Mouse (Mus musculus) T-helper 1 cell (primary cell): ENCODE data around the gene AI837181.

ENCODE experiments used
- in situ Hi-C: fragments of 300-600 bp; cut with MboI, MseI; formaldehyde crosslinking; loops from one replicate; pipeline ENCODE4 v1.15.1; 2025; ENCODE audit warnings: high pct_unique_total_duplicates

AI837181 gene

DNA sequence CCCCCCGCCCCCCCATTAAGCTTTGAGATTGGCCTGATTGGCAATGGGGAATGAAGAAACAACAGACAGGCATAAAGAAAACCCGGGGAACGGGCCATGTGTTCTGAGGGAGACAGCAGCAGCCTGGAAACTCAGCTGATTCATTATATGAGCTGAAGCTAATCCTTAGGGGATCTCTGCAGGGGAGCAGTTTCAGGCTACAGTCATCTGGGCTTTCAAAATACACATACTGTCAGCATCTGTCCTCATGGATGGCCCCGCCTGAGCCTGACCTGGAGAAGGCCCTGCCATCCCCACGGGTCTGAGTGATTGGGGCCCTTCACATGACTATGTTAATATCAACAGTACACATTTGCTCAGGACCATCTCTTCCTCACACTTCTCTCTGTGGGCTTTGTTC lies 46.9 kb downstream of the AI837181 start:
- in situ Hi-C loops = no loop called here

DNA sequence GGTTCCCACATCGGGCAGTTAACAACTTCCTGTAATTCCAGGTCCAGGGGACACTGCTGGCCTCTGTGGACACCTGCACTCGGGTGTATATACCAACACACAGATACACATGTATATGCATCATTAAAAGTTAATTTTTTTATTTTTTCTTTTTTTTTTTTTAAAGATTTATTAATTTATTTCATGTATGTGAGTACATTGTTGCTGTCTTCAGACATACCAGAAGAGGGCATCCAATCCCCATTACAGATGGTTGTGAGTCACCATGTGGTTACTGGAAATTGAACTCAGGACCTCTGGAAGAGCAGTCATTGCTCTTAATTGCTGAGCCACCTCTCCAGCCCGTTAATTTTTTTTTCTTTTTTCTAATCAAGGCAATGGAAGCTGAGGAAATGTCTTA lies 47.9 kb downstream of the AI837181 start:
- in situ Hi-C loops = no loop called here

DNA sequence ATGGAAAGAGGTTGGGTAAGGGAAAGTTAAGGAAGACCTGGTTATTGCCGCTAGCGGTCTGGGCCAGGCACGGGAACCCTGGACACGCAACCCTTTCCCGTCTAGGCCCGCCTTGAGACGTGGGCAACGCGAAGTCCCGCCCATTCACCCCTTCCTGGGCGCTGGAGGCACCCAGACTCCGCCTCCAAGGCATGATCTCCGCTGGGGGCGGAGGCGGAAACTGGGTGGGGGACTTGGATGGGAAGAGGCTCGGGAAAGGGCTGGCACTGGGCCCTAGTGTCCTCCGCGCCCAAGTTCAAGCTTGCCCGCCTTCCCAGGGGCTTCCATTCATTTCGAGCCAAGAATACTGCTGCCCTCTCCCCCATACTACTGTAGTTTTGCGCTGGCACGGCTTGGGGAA lies 48.8 kb downstream of the AI837181 start, which contains the start of gene Efemp2:
Gene Efemp2 (plus strand): TSS at position 235 of the 400 bp plus-strand sequence.
- in situ Hi-C loops = no loop called here

DNA sequence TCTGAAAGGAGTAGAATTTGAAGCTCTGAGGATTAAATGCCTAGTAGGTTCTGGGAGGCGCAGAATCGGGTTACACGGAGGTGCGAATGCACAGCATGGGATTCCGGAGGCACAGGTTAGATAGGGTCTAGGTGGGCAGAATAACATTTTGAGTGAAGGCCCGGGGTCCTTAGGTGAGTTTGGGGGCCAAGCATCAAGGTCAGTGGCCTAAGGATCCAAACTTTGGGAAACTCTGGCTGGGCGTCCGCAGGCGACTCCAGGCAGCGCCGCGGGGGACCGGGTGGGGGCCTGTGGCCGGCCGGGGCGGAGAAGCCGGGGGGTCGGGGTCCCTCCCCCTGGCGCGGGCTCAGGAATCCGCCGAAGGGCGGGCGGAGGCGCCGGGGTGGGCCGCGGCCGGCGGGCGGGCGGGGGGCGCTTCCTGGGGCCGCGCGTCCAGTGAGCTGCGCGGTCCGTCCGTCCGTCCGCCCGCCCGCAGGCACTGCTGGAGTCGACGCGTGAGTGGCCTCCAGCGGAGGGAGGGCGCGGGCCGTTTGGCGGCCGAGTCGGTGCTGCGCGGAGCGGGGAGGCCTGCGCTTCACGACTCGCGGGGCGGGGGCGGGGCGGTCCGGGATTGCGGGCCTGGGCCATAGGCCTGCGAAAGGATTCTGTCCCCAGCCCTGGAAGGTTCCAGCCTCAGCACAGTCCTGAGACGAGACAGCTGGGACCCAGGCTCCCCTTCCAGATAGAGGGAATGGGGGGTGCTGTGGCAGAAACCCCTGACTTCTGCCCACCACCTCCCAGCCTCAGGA lies 49.5 kb downstream of the AI837181 start:
- in situ Hi-C loops = no loop called here

DNA sequence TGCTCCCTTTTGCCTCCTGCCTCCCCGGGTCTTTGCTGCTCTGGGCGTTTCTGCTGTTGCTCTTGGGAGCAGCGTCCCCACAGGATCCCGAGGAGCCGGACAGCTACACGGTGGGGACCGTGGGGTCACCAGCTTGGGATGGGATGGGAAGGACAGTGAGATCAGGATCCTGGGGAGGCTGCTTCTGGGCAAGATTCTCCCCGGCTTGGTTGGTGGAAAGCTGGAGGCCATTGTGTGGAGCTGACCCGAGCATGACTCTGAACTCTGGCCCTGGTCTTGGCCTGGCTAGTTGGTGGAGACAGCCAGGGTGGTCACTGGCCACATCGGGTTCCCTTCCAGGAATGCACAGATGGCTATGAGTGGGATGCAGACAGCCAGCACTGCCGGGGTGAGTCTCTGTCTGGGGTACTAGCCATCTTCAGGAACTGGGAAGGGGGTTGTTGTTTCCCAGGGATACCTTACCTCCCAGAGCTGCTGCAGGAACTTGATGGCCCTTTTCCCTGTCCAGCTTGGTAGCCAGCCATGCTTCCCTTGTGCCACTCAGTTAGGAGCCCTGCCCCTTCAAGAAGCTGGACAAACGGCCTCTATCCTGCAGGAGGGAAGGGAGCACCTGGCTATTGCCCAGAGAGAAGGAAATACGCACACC lies 50.2 kb downstream of the AI837181 start:
- in situ Hi-C loops = no loop called here
